Mouse (Mus musculus) bone marrow, adult 2 months (tissue): ENCODE measurements around the gene Tbc1d12. TPM values are rescaled to one million over a fixed set of nuclear protein-coding genes. Genes with fewer than 3 reads are reported as not detected.
A peak's percentile ranks its signal among the peaks of the same experiment; 100 is the strongest.

Source experiments
- H3K27ac ChIP-seq: fragments of 200-500 bp; 2 replicates; pipeline ENCODE4 v1.5.1; 2012; ENCODE audit warnings: low read depth, mild to moderate bottlenecking, control low read depth, inconsistent platforms, low read length; ENCODE audit not compliant: control insufficient read depth, poor library complexity, insufficient read depth
- H3K4me1 ChIP-seq: fragments of 200-500 bp; 2 replicates; pipeline ENCODE4 v1.6.1; 2011; ENCODE audit warnings: low read length; ENCODE audit not compliant: control insufficient read depth, insufficient read depth
- H3K4me3 ChIP-seq: fragments of 200-500 bp; replicated peaks from 2 replicates; pipeline ENCODE3; 2011; ENCODE audit warnings: mild to moderate bottlenecking, low read depth, low read length, control low read depth; ENCODE audit not compliant: control insufficient read depth
- CTCF ChIP-seq: fragments of 200-500 bp; IDR thresholded peaks from 2 replicates; pipeline ENCODE4 v1.5.1; 2011; ENCODE audit warnings: low read length, control low read depth; ENCODE audit not compliant: control insufficient read depth, insufficient read depth
- POLR2A ChIP-seq: fragments of 200-500 bp; IDR thresholded peaks from 2 replicates; pipeline ENCODE4 v1.6.1; 2011; ENCODE audit warnings: low read depth, mild to moderate bottlenecking, control low read depth, low read length, borderline replicate concordance; ENCODE audit not compliant: control insufficient read depth
- WGBS: fragments of 180-500 bp; shearing (Covaris S2); methylation state at CpG from one replicate; pipeline ENCODE4 v1.1.7; 2018; 5-methylcytosine and 5-hydroxymethylcytosine counted together
- polyA plus RNA-seq: library from polyadenylated mRNA; stranded (reverse); fragments of >200 nt; gene quantifications from 2 replicates; pipeline ENCODE4 v1.2.4, GENCODE M21; 2011; ENCODE audit warnings: low replicate concordance; ENCODE audit not compliant: missing spikeins, insufficient read depth, insufficient read length

Gene Tbc1d12
- polyA plus RNA-seq, 1 experiment, result 0.70 TPM

DNA sequence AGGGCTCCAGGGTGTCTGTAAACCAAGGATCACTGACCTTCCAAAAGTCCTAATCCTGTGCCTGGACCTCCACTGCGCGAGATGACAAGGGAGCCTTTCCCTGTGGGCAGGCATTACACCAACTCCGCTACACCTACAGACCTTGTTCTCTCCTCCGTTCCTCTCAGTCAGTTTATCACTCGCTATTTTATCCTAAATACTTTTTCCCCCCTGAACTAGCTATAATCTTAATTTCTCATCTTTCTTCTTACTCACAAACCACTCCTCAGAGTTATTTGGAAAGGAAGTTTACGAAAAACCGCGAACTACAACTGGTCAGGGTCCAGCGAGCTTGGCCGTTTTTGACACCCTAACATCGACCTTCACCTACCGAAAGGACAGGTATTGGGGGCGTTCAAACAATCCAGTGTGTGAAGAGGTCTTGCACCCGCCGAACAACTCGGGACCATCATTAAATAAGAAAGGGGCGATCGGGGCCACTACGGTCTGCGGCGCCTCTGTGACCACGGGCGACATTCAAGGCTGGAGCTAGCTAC is 93.9 kb downstream of the Tbc1d12 start:
- TF ChIP-seq CTCF (no peak), POLR2A (no peak)
- Histone ChIP-seq H3K4me1 (no peaks in the 10 kb centered on the region; the same call in 1 of the 2 replicates), H3K4me3 (peak overlapping the region; percentile 94), H3K27ac (peak overlapping the region; percentile 67)
- 1% methylated on average over 23 of the region's 23 CpGs for WGBS

- under 1% methylated on average over 76 of the region's 76 CpGs for WGBS
- TF ChIP-seq CTCF (no peak), POLR2A (peak; percentile 77; the same call in 1 of the 2 replicates)
- H3K27ac ChIP-seq, result peak within 1 kb of the TSS; percentile 67
These were observed 94.6 kb downstream of the Tbc1d12 start, which contains the start of gene Hells for GRCm38 (mm10) chr19:38930788-38931565. Hells (plus strand) TSS chr19:38930915.

GRCm38 (mm10) chr19:38931566-38931890 is 95.1 kb downstream of the Tbc1d12 start:
- 5% methylated on average over 6 of the region's 6 CpGs for WGBS
- H3K27ac ChIP-seq, result no peak overlapping the region
- peak overlapping the region; percentile 94 for H3K4me3 ChIP-seq
- TF ChIP-seq POLR2A (no peak), CTCF (no peak)
- no peaks in the 10 kb centered on the region; the same call in 1 of the 2 replicates for H3K4me1 ChIP-seq

More at GRCm38 (mm10) chr19:38930788-38931565, 94.6 kb downstream of the Tbc1d12 start, which contains the start of gene Hells:
- no peaks in the 10 kb centered on the region; the same call in 1 of the 2 replicates for H3K4me1 ChIP-seq
- H3K4me3 ChIP-seq, result peak within 1 kb of the TSS; percentile 94

- WGBS, result 89% methylated on average over 2 of the region's 2 CpGs
- Histone ChIP-seq H3K4me1 (no peaks in the 10 kb centered on the region), H3K27ac (no peak overlapping the region), H3K4me3 (no peak overlapping the region)
- no peak for TF ChIP-seq POLR2A
- no peak for TF ChIP-seq CTCF
These were observed 108.4 kb downstream of the Tbc1d12 start for GRCm38 (mm10) chr19:38944590-38945307.

Other genes with a start within 250 kb of the Tbc1d12 start
- 4.3 and 6.1 TPM in 2 replicates for gene Noc3l, start 17.3 kb upstream of the Tbc1d12 start, polyA plus RNA-seq
- gene Hells, start 94.3 kb downstream of the Tbc1d12 start, polyA plus RNA-seq, result 23.1 and 53.7 TPM in 2 replicates
- not detected in 2 replicates for gene Cyp2c55, start 170.4 kb downstream of the Tbc1d12 start, polyA plus RNA-seq
- gene Cyp2c65, start 224.4 kb downstream of the Tbc1d12 start, polyA plus RNA-seq, result not detected in 2 replicates